Mouse (Mus musculus): ENCODE data around the gene Rarg. TPM values are rescaled to one million over a fixed set of nuclear protein-coding genes. Genes with fewer than 3 reads are reported as not detected.

The Rarg gene
- polyA plus RNA-seq, 1 experiment from 2014 or later: 6.2 TPM

GRCm38 (mm10) chr15:102248131-102248811, 9.0 kb downstream of the Rarg start:
- H3K36me3 ChIP-seq (replicated peaks; ENCODE audit: control insufficient read depth, insufficient read depth): no peaks in the 10 kb centered on the region
- DNase-seq (ENCODE audit: low spot score) (no peak), ATAC-seq (ENCODE audit: low FRiP score) (no peak)
- H3K27me3 ChIP-seq (ENCODE audit: control insufficient read depth, insufficient read depth, low read length): peaks cover 61% of the 10 kb centered on the region
- peak overlapping the region; percentile 67 for H3K9ac ChIP-seq
- peak overlapping the region; percentile 98 for H3K4me2 ChIP-seq (replicated peaks)
- peaks cover 36% of the 10 kb centered on the region; the same call in 1 of the 2 replicates for H3K4me1 ChIP-seq (replicated peaks; ENCODE audit: control insufficient read depth, insufficient read depth, low read length)
- H3K9me3 ChIP-seq (ENCODE audit: control insufficient read depth, low read length): no peaks in the 10 kb centered on the region
- 9% methylated on average over 8 of the region's 8 CpGs for WGBS
- H3K27ac ChIP-seq: no peak overlapping the region
- H3K4me3 ChIP-seq (replicated peaks; ENCODE audit: low read length): peak overlapping the region; percentile 48

DNA sequence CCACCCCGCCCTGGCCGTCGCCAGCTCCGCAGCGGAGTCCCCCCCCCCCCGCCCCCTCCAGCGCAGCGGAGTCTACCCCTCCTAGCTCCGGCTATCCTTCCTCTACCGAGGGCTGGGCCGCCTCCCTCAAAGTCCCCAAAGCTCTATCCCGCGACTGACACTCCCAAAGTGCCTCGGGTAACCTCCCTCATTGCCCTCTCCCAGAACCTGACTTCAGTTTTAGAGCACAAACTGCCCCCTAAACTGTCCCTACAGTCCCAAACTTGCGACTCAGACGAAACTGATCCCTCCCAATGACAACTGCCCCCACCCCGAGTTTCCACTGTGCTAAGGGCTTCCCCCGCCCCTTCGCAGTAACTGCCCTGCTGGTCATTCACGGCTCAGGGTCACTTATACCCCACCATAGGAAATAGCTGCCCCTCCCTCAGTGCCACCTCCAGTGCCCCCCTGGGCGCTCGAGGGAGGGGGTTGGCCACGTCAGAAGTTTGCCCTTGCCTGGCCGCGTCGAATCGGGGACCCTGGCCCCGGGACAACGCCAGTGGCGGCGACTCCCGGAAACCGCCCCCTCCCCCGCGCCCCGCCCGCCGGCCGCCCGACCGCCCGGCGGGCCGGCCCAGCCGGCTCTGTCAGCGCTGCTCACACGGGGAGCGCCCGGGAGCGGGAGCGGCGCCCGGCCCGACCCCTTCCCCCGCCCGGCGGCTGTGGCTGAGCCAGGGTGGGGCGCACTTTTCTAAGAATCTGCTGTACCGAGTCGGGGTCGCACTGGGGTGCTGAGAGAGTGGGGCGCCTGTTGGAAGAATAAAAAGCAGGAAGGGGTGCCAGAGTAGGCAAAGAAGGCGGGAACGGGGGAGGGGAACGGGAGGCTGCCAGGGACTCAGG, 9.8 kb downstream of the Rarg start:
- ATAC-seq (ENCODE audit: low FRiP score) (peak; percentile 29; the same call in 1 of the 2 replicates), DNase-seq (ENCODE audit: low spot score) (no peak)
- peak overlapping the region; percentile 84 for H3K27ac ChIP-seq
- peaks cover 38% of the 10 kb centered on the region; the same call in 1 of the 2 replicates for H3K4me1 ChIP-seq (replicated peaks; ENCODE audit: control insufficient read depth, insufficient read depth, low read length)
- peak overlapping the region; percentile 48 for H3K4me3 ChIP-seq (replicated peaks; ENCODE audit: low read length)
- peaks cover 64% of the 10 kb centered on the region for H3K27me3 ChIP-seq (ENCODE audit: control insufficient read depth, insufficient read depth, low read length)
- H3K9me3 ChIP-seq (ENCODE audit: control insufficient read depth, low read length): no peaks in the 10 kb centered on the region
- under 1% methylated on average over 58 of the region's 65 CpGs for WGBS
- H3K36me3 ChIP-seq (replicated peaks; ENCODE audit: control insufficient read depth, insufficient read depth): no peaks in the 10 kb centered on the region
- peak overlapping the region; percentile 98 for H3K4me2 ChIP-seq (replicated peaks)
- H3K9ac ChIP-seq: peak overlapping the region; percentile 67

- Histone ChIP-seq H3K27ac (peak overlapping the region; percentile 84), H3K36me3 (replicated peaks; ENCODE audit: control insufficient read depth, insufficient read depth) (no peaks in the 10 kb centered on the region), H3K4me2 (replicated peaks) (peak overlapping the region; percentile 98), H3K9ac (peak overlapping the region; percentile 67), H3K27me3 (ENCODE audit: control insufficient read depth, insufficient read depth, low read length) (peaks cover 70% of the 10 kb centered on the region), H3K4me3 (replicated peaks; ENCODE audit: low read length) (peak overlapping the region; percentile 48), H3K9me3 (ENCODE audit: control insufficient read depth, low read length) (no peaks in the 10 kb centered on the region), H3K4me1 (replicated peaks; ENCODE audit: control insufficient read depth, insufficient read depth, low read length) (peaks cover 38% of the 10 kb centered on the region; the same call in 1 of the 2 replicates)
- DNase-seq (ENCODE audit: low spot score): peak; percentile 89
- ATAC-seq (ENCODE audit: low FRiP score): peak; percentile 81
- under 1% methylated on average over 26 of the region's 35 CpGs for WGBS
Observed at GRCm38 (mm10) chr15:102246866-102247251, 10.5 kb downstream of the Rarg start.

DNA sequence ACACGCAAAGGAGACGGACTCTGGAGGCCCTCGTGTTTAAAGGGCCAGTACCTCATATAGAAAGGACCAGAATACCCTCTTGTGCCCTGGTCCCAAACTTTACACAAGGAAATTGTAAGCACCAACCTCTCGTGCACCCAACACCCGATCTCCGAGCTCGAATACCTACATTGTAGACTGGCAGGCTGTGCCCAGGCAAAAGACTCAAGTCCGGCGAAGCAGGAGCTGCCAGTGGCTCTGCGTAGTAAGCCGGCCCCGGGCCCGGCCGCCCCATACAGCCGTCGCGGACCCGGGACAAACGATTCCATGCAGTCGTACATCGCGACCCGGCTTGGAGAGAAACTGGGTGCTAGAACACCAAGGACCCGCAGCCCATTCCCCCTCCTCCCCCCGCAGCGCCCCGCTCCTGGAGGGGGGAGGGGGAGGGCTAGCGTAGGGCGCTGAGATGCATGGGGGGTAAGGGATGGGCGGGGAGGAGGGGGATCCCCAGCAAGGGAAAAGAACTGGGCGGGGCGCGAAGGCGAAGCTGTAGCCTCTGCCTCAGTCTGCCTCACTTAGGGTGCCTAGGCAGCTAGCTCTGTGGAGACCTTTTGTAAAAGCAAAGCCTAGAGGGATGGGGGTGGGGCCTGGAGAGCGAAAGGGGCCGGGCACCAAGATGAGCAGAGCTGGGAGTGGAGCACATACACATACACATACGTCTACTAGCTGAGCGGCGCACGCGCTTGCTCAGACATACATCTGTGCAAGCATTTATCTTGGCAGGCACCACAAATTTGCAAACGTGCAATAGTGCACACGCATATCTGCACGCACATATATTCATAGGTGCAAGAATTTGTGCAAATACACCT, 11.2 kb downstream of the Rarg start:
- Histone ChIP-seq H3K4me2 (replicated peaks) (peak overlapping the region; percentile 98), H3K9ac (peak overlapping the region; percentile 67), H3K36me3 (replicated peaks; ENCODE audit: control insufficient read depth, insufficient read depth) (no peaks in the 10 kb centered on the region), H3K27ac (peak overlapping the region; percentile 84), H3K27me3 (ENCODE audit: control insufficient read depth, insufficient read depth, low read length) (peaks cover 66% of the 10 kb centered on the region), H3K4me3 (replicated peaks; ENCODE audit: low read length) (peak overlapping the region; percentile 48), H3K4me1 (replicated peaks; ENCODE audit: control insufficient read depth, insufficient read depth, low read length) (peaks cover 38% of the 10 kb centered on the region; the same call in 1 of the 2 replicates), H3K9me3 (ENCODE audit: control insufficient read depth, low read length) (no peaks in the 10 kb centered on the region)
- peak; percentile 69 for DNase-seq (ENCODE audit: low spot score)
- peak; percentile 81 for ATAC-seq (ENCODE audit: low FRiP score)
- under 1% methylated on average over 37 of the region's 44 CpGs for WGBS

DNA sequence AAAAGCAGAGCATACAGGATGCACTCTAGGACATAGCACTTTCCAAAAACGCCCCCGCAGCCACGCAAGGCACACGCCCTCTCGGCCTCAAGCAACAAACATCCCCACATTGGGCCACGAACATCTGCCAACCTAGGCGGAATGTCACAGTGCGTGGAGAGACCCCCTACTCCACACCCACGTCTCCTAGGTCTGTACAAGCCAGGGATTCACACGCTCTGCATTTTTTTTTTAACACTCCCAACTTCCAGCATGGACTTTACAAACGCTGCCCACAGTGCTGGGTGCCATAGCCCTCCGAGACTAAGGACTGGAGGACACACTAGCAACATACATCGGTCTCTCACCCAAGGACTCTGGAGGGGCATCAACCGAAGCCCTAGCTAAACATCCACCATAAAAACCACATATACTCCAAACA, 11.8 kb downstream of the Rarg start:
- peaks cover 38% of the 10 kb centered on the region; the same call in 1 of the 2 replicates for H3K4me1 ChIP-seq (replicated peaks; ENCODE audit: control insufficient read depth, insufficient read depth, low read length)
- ATAC-seq (ENCODE audit: low FRiP score) (no peak), DNase-seq (ENCODE audit: low spot score) (no peak)
- H3K9ac ChIP-seq: peak overlapping the region; percentile 67
- H3K4me3 ChIP-seq (replicated peaks; ENCODE audit: low read length): peak overlapping the region; percentile 48
- peaks cover 66% of the 10 kb centered on the region for H3K27me3 ChIP-seq (ENCODE audit: control insufficient read depth, insufficient read depth, low read length)
- WGBS: 4% methylated on average over 14 of the region's 14 CpGs
- no peaks in the 10 kb centered on the region for H3K36me3 ChIP-seq (replicated peaks; ENCODE audit: control insufficient read depth, insufficient read depth)
- H3K4me2 ChIP-seq (replicated peaks): peak overlapping the region; percentile 98
- no peaks in the 10 kb centered on the region for H3K9me3 ChIP-seq (ENCODE audit: control insufficient read depth, low read length)
- no peak overlapping the region for H3K27ac ChIP-seq

DNA sequence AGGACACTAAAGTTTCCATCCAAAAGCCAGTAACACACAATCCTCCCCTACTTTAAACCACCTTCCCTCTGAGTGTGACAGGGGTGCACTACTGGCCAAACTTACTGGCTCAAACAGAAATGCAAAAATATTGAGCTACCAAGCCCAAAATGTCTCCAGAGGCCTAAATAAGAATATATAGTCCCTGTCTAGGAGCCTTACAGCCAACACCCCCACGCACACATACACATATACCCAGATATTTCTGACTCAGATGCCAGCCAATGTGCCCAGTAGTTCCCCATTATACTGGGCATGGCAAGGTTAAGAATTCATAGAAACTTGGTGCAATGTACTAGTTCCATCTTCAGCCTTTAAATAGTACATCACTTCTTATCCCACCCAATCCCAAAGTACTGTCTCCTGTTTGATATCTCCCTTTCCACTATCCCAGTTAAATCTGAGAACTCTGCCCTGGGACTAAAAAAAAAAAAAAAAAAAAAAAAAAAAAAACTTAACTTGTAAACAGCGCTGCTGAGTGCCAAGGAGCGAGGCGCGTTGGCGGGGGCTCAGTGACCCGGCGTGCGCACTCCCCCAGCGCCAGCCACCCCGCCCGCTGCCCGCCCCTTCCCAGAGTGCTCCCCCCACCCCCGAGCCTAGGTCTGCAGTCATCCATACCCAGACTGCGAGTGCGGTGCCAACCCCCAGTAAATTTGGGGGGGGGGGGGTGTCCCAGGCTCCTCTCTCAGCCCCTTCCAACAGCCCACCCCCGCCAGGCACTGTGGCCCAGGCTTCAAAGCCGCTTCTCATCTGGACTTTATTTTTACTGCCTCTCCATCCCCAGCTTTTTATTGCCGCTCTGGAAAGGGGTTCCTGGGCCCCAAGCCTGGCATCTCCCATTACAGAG, 12.8 kb downstream of the Rarg start:
- H3K27ac ChIP-seq: 0 out of 2 replicates have a peak overlapping the region, but pooled peaks have one; percentile 14
- peaks cover 38% of the 10 kb centered on the region; the same call in 1 of the 2 replicates for H3K4me1 ChIP-seq (replicated peaks; ENCODE audit: control insufficient read depth, insufficient read depth, low read length)
- H3K9ac ChIP-seq: peak overlapping the region; percentile 39
- no peaks in the 10 kb centered on the region for H3K9me3 ChIP-seq (ENCODE audit: control insufficient read depth, low read length)
- no peak for DNase-seq (ENCODE audit: low spot score)
- peaks cover 61% of the 10 kb centered on the region for H3K27me3 ChIP-seq (ENCODE audit: control insufficient read depth, insufficient read depth, low read length)
- ATAC-seq (ENCODE audit: low FRiP score): no peak
- peak overlapping the region; percentile 98 for H3K4me2 ChIP-seq (replicated peaks)
- H3K4me3 ChIP-seq (replicated peaks; ENCODE audit: low read length): peak overlapping the region; percentile 48
- H3K36me3 ChIP-seq (replicated peaks; ENCODE audit: control insufficient read depth, insufficient read depth): no peaks in the 10 kb centered on the region
- WGBS: 8% methylated on average over 19 of the region's 19 CpGs

DNA sequence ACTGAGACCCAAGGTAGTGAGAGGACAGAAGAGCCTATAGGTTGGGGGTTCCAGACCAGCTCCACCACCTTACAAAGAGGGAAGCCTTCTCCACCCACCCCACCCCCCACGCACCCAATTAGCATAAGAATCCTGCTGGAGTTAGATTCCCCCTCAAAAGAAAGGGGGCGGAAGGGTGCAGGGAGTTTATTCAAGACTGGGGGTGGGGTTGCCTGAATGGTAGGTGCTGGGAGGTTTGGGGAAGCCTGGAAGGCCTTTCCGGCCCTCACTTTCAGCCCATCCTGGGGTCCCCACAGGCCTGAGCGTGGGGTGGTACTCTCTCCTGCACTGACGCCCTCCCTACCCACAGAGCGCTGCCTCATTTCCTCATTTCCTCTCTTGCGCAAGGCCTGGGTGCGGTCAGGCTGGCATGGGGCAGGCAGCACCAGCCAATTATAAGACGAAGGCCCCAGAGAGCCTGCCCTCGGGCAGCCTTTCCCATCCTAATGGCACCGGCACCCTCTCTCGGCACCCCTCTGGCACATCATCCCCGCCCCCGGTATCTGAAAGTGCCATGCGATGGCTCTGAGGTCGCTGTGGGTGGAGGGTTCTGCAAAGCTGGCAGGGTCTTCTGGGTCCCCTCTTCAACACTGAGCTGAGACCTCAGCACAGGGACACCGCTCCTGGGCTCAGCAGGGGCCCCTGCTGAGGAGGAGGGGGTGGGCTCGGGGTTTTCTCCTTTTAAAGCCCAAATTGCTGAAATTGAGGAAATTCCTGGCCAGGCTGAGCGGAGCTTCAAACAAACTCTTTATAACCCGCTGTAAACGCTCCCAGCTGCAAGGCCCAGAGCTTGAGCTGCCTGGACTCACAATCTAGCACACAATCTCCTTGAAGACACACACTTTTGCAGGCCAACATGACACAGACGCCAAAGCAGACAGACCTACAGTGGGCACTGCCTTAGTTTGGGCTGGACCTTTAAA, 13.8 kb downstream of the Rarg start:
- no peak for ATAC-seq (ENCODE audit: low FRiP score)
- 14% methylated on average over 22 of the region's 22 CpGs for WGBS

More for the DNA sequence above, 13.8 kb downstream of the Rarg start:
- DNase-seq (ENCODE audit: low spot score): no peak
- peak overlapping the region; percentile 39; the same call in 1 of the 2 replicates for H3K9ac ChIP-seq
- H3K36me3 ChIP-seq (replicated peaks; ENCODE audit: control insufficient read depth, insufficient read depth): no peaks in the 10 kb centered on the region
- no peaks in the 10 kb centered on the region for H3K9me3 ChIP-seq (ENCODE audit: control insufficient read depth, low read length)
- H3K4me1 ChIP-seq (replicated peaks; ENCODE audit: control insufficient read depth, insufficient read depth, low read length): peaks cover 38% of the 10 kb centered on the region; the same call in 1 of the 2 replicates
- H3K27me3 ChIP-seq (ENCODE audit: control insufficient read depth, insufficient read depth, low read length): peaks cover 50% of the 10 kb centered on the region
- H3K4me2 ChIP-seq (replicated peaks): peak overlapping the region; percentile 98
- 0 out of 2 replicates have a peak overlapping the region, but pooled peaks have one; percentile 14 for H3K27ac ChIP-seq
- H3K4me3 ChIP-seq (replicated peaks; ENCODE audit: low read length): peak overlapping the region; percentile 5; the same call in 1 of the 2 replicates
